8 mouse cellular contexts compared by ENCODE assay signal in the genomic region with DNA sequence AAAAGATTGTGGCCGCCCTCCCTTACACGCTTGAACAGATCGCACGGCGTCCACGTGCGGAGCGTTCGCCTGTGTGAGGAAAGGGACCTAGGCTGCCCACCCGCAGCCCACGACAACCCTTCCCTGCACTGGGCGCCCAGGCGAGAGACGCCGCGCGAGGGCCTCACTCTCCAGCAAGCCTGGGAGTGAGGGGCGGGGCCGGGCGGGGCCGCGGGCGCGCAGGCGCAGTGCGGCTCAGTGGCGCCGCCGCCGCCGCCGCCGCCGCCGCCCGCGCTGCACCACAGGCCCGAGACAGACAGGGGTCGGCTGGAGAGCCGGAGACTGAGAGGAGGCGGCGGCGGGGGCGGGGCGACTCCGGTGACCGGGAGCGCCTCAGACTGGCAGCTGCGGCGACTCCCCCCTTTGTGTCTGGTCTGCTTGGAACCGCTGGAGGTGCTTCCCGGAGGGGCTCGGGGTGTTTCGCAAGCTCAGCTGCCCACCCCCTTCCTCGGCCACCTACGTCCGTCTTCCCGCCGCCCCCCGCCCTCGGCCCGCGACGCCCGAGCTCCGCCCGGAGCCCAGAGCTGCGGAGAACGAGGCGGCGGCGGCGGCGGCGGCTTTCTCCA. TPM values are rescaled to one million over a fixed set of nuclear protein-coding genes. Genes with fewer than 3 reads are reported as not detected.
DNase-seq lines count a peak whose midpoint lies in the region; ATAC-seq and TF ChIP-seq lines count a peak whose summit lies in the region.

A gene (plus strand): TSS at position 237 of the 605 bp plus-strand sequence.

- H3K27me3 ChIP-seq in forebrain, embryonic 14.5 days (replicated peaks; ENCODE audit: control insufficient read depth, insufficient read depth, low read length) = no peaks in the 10 kb centered on the region
- peaks cover 4% of the 10 kb centered on the region for H3K27me3 ChIP-seq in liver, embryonic 16.5 days (ENCODE audit: control insufficient read depth, insufficient read depth, low read depth, low read length)
- no peaks in the 10 kb centered on the region for H3K27me3 ChIP-seq in neural tube, embryonic 12.5 days (replicated peaks)
- no peaks in the 10 kb centered on the region for H3K27me3 ChIP-seq in stomach, postnatal 0 days (ENCODE audit: control insufficient read depth, insufficient read depth, low read length)

- intact Hi-C loops in heart, postnatal 10 days (cut with DNase I) = loop anchor here (2.0 to 5.0 kb wide), 2 partner anchors 34 to 66 kb away; no protein-coding TSS in a partner anchor

- TF ChIP-seq CTCF in stomach, postnatal 0 days (IDR thresholded peaks at IDR 0.05; ENCODE audit: low read depth) = peak; percentile 50

- peaks cover 15% of the 10 kb centered on the region for H3K4me1 ChIP-seq in forebrain, embryonic 14.5 days (ENCODE audit: control insufficient read depth, insufficient read depth, low read length)
- H3K4me1 ChIP-seq in liver, embryonic 16.5 days (ENCODE audit: control insufficient read depth, low read depth, low read length) = peaks cover 15% of the 10 kb centered on the region
- peaks cover 10% of the 10 kb centered on the region for H3K4me1 ChIP-seq in neural tube, embryonic 12.5 days
- no peaks in the 10 kb centered on the region for H3K4me1 ChIP-seq in stomach, postnatal 0 days (replicated peaks; ENCODE audit: control insufficient read depth, insufficient read depth)

- TF ChIP-seq EP300 in stomach, postnatal 0 days (optimal IDR thresholded peaks at IDR 0.05) = no peak

- under 1% methylated on average over 39 of the region's 75 CpGs for WGBS in forebrain, embryonic 14.5 days
- under 1% methylated on average over 55 of the region's 75 CpGs for WGBS in liver, embryonic 16.5 days (ENCODE audit: insufficient replicate concordance)
- under 1% methylated on average over 73 of the region's 75 CpGs for WGBS in neural tube, embryonic 12.5 days
- under 1% methylated on average over 35 of the region's 75 CpGs for WGBS in stomach, postnatal 0 days

- H3K9me3 ChIP-seq in forebrain, embryonic 14.5 days (replicated peaks; ENCODE audit: control insufficient read depth, low read length) = no peaks in the 10 kb centered on the region
- H3K9me3 ChIP-seq in liver, embryonic 16.5 days (replicated peaks; ENCODE audit: control insufficient read depth, low read length) = no peaks in the 10 kb centered on the region
- H3K9me3 ChIP-seq in neural tube, embryonic 12.5 days = no peaks in the 10 kb centered on the region
- no peaks in the 10 kb centered on the region for H3K9me3 ChIP-seq in stomach, postnatal 0 days (ENCODE audit: control insufficient read depth, low read length)

- DNase-seq in ES-CJ7 (ENCODE audit: low read depth, low spot score) = peak; percentile 86
- DNase-seq in cerebellum, adult 11 months = peak; percentile 81
- DNase-seq in forebrain, embryonic 14.5 days (ENCODE audit: low spot score) = peak; percentile 91
- DNase-seq in heart, postnatal 10 days = peak; percentile 91 to 93
- DNase-seq in kidney, postnatal 4 days = peak; percentile 92 to 95
- peak; percentile 93 for DNase-seq in stomach, postnatal 0 days (ENCODE audit: low spot score)

- H3K4me3 ChIP-seq in forebrain, embryonic 14.5 days (ENCODE audit: low read depth, low read length) = peak within 1 kb of the TSS; percentile 88
- H3K4me3 ChIP-seq in liver, embryonic 16.5 days (ENCODE audit: low read depth, low read length) = peak within 1 kb of the TSS; percentile 81
- peak within 1 kb of the TSS; percentile 90 for H3K4me3 ChIP-seq in neural tube, embryonic 12.5 days
- H3K4me3 ChIP-seq in stomach, postnatal 0 days (ENCODE audit: low read depth, low read length) = peak within 1 kb of the TSS; percentile 91

- peak within 1 kb of the TSS; percentile 90 for H3K9ac ChIP-seq in forebrain, embryonic 14.5 days (ENCODE audit: low read length)
- peak within 1 kb of the TSS; percentile 80 for H3K9ac ChIP-seq in liver, embryonic 16.5 days (ENCODE audit: low read depth, low read length)
- H3K9ac ChIP-seq in neural tube, embryonic 12.5 days = peak within 1 kb of the TSS; percentile 94
- peak within 1 kb of the TSS; percentile 94 for H3K9ac ChIP-seq in stomach, postnatal 0 days (ENCODE audit: low read length)

- ATAC-seq in forebrain, embryonic 14.5 days = peak; percentile 93
- peak; percentile 89 for ATAC-seq in liver, embryonic 16.5 days (ENCODE audit: low read depth)
- peak; percentile 94 for ATAC-seq in neural tube, embryonic 12.5 days (ENCODE audit: low FRiP score, low read depth)
- ATAC-seq in stomach, postnatal 0 days (ENCODE audit: low FRiP score, low TSS enrichment) = peak; percentile 94

- H3K4me2 ChIP-seq in forebrain, embryonic 14.5 days (ENCODE audit: low read length) = peak within 1 kb of the TSS; percentile 88
- peak within 1 kb of the TSS; percentile 98 for H3K4me2 ChIP-seq in liver, embryonic 16.5 days (ENCODE audit: low read depth, low read length)
- peak within 1 kb of the TSS; percentile 76 for H3K4me2 ChIP-seq in neural tube, embryonic 12.5 days (replicated peaks)
- peak within 1 kb of the TSS; percentile 86 for H3K4me2 ChIP-seq in stomach, postnatal 0 days (replicated peaks; ENCODE audit: low read depth)

- peak within 1 kb of the TSS; percentile 97 for H3K27ac ChIP-seq in forebrain, embryonic 14.5 days (ENCODE audit: low read depth, low read length)
- H3K27ac ChIP-seq in liver, embryonic 16.5 days (ENCODE audit: low read length) = peak within 1 kb of the TSS; percentile 88
- H3K27ac ChIP-seq in neural tube, embryonic 12.5 days = peak within 1 kb of the TSS; percentile 99
- H3K27ac ChIP-seq in stomach, postnatal 0 days (replicated peaks) = peak within 1 kb of the TSS; percentile 99

- peaks cover 3% of the 10 kb centered on the region; the same call in 1 of the 2 replicates for H3K36me3 ChIP-seq in forebrain, embryonic 14.5 days (ENCODE audit: control insufficient read depth, insufficient read depth, low read length)
- no peaks in the 10 kb centered on the region for H3K36me3 ChIP-seq in liver, embryonic 16.5 days (ENCODE audit: control insufficient read depth, insufficient read depth)
- no peaks in the 10 kb centered on the region for H3K36me3 ChIP-seq in neural tube, embryonic 12.5 days
- H3K36me3 ChIP-seq in stomach, postnatal 0 days (ENCODE audit: control insufficient read depth, insufficient read depth, low read length) = no peaks in the 10 kb centered on the region

RNA-seq across cellular contexts. Expression of the gene that starts here (rescaled TPM):
- 14.0 and 16.3 TPM in 2 replicates for polyA plus RNA-seq in forebrain, embryonic 14.5 days (2014; fragmentation: Nextera tagmentation; extraction: Ambion mirVana)
- 10 to 100 TPM; 51.1 to 52.2 TPM for total RNA-seq in heart, postnatal 10 days (2021)
- 0.87 and 0.88 TPM in 2 replicates for polyA plus RNA-seq in liver, embryonic 16.5 days (2015; fragmentation: Nextera tagmentation; extraction: Ambion mirVana)
- polyA plus RNA-seq in neural tube, embryonic 12.5 days (2016; fragmentation: Nextera tagmentation; extraction: Ambion mirVana) = 11.8 and 13.3 TPM in 2 replicates
- 5.2 and 5.6 TPM in 2 replicates for polyA plus RNA-seq in stomach, postnatal 0 days (2015; fragmentation: Nextera tagmentation; extraction: Ambion mirVana)

Comparison
In these comparisons a context has a peak if more than half of its experiments do, and no peak if none do; other contexts are left out.
1. Peak in every context shown above with its lines: DNase-seq, ATAC-seq, H3K4me3 ChIP-seq and H3K27ac ChIP-seq.
2. Peak in ATAC-seq, H3K4me3 ChIP-seq, H3K27ac ChIP-seq, H3K9ac ChIP-seq and H3K4me2 ChIP-seq in liver, embryonic 16.5 days; RNA of the gene not detected or under 1 TPM.